Mouse (Mus musculus): ENCODE results near the gene Akip1.

GRCm38 (mm10) chr7:109702721-109703120 lies 769 bp upstream of the Akip1 start:
- TF ChIP-seq GATA1 (IDR thresholded peaks at IDR 0.05; ENCODE audit: low read length) = no peak
- no peak for TF ChIP-seq TAL1 (IDR thresholded peaks at IDR 0.05; ENCODE audit: low read length)
